Mouse (Mus musculus) intestine, postnatal 0 days (tissue): ENCODE results near the gene Klhl30. TPM values are rescaled to one million over a fixed set of nuclear protein-coding genes. Genes with fewer than 3 reads are reported as not detected.
A peak's percentile ranks its signal among the peaks of the same experiment; 100 is the strongest.

Experiments used
- ATAC-seq: fragments of 200-750 bp; cut with Nextera tagmentation; 2 replicates; pipeline ENCODE4 v1.8.0; 2017; ENCODE audit warnings: mild to moderate bottlenecking, moderate TSS enrichment, moderate library complexity
- H3K27ac ChIP-seq: fragments of 300-500 bp; sonication (generic); 2 replicates; pipeline ENCODE4 v1.5.1; 2014; ENCODE audit warnings: mild to moderate bottlenecking, low read depth, low read length, moderate library complexity
- H3K27me3 ChIP-seq: fragments of 300-500 bp; sonication (generic); replicated peaks from 2 replicates; pipeline ENCODE4 v1.6.1; 2014; ENCODE audit warnings: low read length, mixed read lengths; ENCODE audit not compliant: control insufficient read depth, insufficient read depth
- H3K36me3 ChIP-seq: fragments of 300-500 bp; sonication (generic); 2 replicates; pipeline ENCODE4 v1.6.1; 2014; ENCODE audit warnings: mild to moderate bottlenecking, moderate library complexity; ENCODE audit not compliant: control insufficient read depth, insufficient read depth
- H3K4me1 ChIP-seq: fragments of 300-500 bp; sonication (generic); replicated peaks from 2 replicates; pipeline ENCODE4 v1.6.1; 2014; ENCODE audit warnings: antibody characterized with exemption, low read length, mixed read lengths; ENCODE audit not compliant: control insufficient read depth, insufficient read depth
- H3K4me2 ChIP-seq: fragments of 300-500 bp; sonication (generic); replicated peaks from 2 replicates; pipeline ENCODE4 v1.6.1; 2014; ENCODE audit warnings: low read depth, mild to moderate bottlenecking, moderate library complexity
- H3K4me3 ChIP-seq: fragments of 300-500 bp; sonication (generic); 2 replicates; pipeline ENCODE4 v1.5.1; 2014; ENCODE audit warnings: low read depth, low read length
- H3K9ac ChIP-seq: fragments of 300-500 bp; sonication (generic); 2 replicates; pipeline ENCODE4 v1.6.1; 2014; ENCODE audit warnings: mild to moderate bottlenecking, low read depth, low read length
- H3K9me3 ChIP-seq: fragments of 300-500 bp; sonication (generic); 2 replicates; pipeline ENCODE4 v1.6.1; 2016; ENCODE audit warnings: mixed run types; ENCODE audit not compliant: control insufficient read depth
- CTCF ChIP-seq: sonication (generic); IDR thresholded peaks from 2 replicates; pipeline ENCODE4 v1.5.1; 2016; ENCODE audit warnings: low read depth, mild to moderate bottlenecking, control low read depth, antibody characterized with exemption, moderate library complexity
- WGBS: fragments of 180-500 bp; shearing (Covaris S2); extraction: QIAGEN DNeasy Blood & Tissue Kit; methylation state at CpG from one replicate; pipeline ENCODE4 v1.1.7; 2014; 5-methylcytosine and 5-hydroxymethylcytosine counted together
- polyA plus RNA-seq: library from polyadenylated mRNA; unstranded; fragments of >200 nt; fragmentation: Nextera tagmentation; extraction: Ambion mirVana; gene quantifications from 2 replicates; pipeline ENCODE4 v1.2.1, GENCODE M21; 2015

Gene Klhl30
- polyA plus RNA-seq, 1 experiment from 2014 or later, result 1.3 TPM

DNA sequence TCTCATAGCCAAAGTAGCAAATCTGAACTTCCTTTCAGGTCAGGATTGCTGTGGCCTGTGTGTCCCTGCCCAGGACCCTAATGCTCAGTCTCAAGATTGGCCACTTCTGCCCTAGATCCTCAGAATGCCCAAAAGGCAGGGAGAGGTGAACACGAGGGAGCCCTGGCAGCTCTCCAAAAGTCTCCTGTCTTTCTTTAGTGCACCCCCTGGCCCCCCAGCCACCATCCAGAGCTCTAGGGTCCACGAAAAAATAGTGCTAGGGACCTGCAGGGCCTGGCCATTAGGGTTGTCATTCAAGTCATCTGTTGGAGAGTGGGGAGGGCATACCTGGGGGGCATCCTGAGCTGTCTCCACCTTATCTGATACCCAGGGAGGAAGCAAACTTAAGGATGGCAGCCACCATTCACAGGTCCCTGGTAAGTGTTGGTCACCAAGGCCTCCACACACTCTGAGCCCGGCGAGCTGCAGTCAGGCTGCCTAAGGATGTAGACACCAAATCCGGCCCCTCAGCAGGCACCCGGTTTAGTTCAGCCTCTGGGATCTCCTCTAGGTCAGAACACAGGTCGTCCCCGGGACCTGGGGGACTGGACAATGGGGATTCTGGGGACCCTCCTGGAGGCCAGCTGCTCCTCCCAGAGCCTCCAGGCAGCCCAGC, 60.9 kb downstream of the Klhl30 start:
- Histone ChIP-seq H3K27ac (no peak overlapping the region), H3K4me1 (peaks cover 8% of the 10 kb centered on the region; the same call in 1 of the 2 replicates), H3K9ac (peak overlapping the region; percentile 80; the same call in 1 of the 2 replicates), H3K4me2 (peak overlapping the region; percentile 98), H3K4me3 (peak overlapping the region; percentile 83), H3K36me3 (peaks cover 9% of the 10 kb centered on the region; the same call in 1 of the 2 replicates), H3K27me3 (no peaks in the 10 kb centered on the region), H3K9me3 (no peaks in the 10 kb centered on the region)
- TF ChIP-seq CTCF, result no peak
- WGBS, result 68% methylated on average over 8 of the region's 8 CpGs
- no peak for ATAC-seq

Other genes starting within 250 kb of the Klhl30 start
- gene Rbm44, start 205.9 kb upstream of the Klhl30 start, polyA plus RNA-seq, result 0.13 and 0.52 TPM in 2 replicates
- gene Ramp1, start 171.2 kb upstream of the Klhl30 start, polyA plus RNA-seq, result 16.1 and 16.5 TPM in 2 replicates
- 55.5 and 57.9 TPM in 2 replicates for gene Ube2f, start 100.7 kb upstream of the Klhl30 start, polyA plus RNA-seq
- 20.2 and 23.1 TPM in 2 replicates for gene Scly, start 52.7 kb upstream of the Klhl30 start, polyA plus RNA-seq
- gene Espnl, start 28.9 kb upstream of the Klhl30 start, polyA plus RNA-seq, result not detected in 2 replicates
- gene Erfe, start 15.4 kb downstream of the Klhl30 start, polyA plus RNA-seq, result 2.7 and 3.1 TPM in 2 replicates
- 51.2 TPM in 2 replicates for gene Ilkap, start 47.8 kb downstream of the Klhl30 start, polyA plus RNA-seq
- gene Hes6, start 63.0 kb downstream of the Klhl30 start, polyA plus RNA-seq, result 84.1 and 84.8 TPM in 2 replicates
- gene Per2, start 108.3 kb downstream of the Klhl30 start, polyA plus RNA-seq, result 7.2 and 7.9 TPM in 2 replicates
- 3.3 and 3.7 TPM in 2 replicates for gene Traf3ip1, start 143.6 kb downstream of the Klhl30 start, polyA plus RNA-seq
- 2.6 TPM in 2 replicates for gene Asb1, start 189.5 kb downstream of the Klhl30 start, polyA plus RNA-seq